Mouse (Mus musculus) hindbrain, embryonic 16.5 days (tissue): ENCODE results near the gene Max. TPM values are rescaled to one million over a fixed set of nuclear protein-coding genes. Genes with fewer than 3 reads are reported as not detected.

ENCODE experiments used
- ATAC-seq: fragments of 200-750 bp; cut with Nextera tagmentation; 2 replicates; pipeline ENCODE4 v1.8.0; 2017; ENCODE audit warnings: moderate TSS enrichment, moderate library complexity
- H3K27ac ChIP-seq: fragments of 300-500 bp; sonication (generic); 2 replicates; pipeline ENCODE4 v1.5.1; 2014; ENCODE audit warnings: low read depth, mild to moderate bottlenecking, control low read depth, low read length, moderate library complexity
- H3K27me3 ChIP-seq: fragments of 300-500 bp; sonication (generic); replicated peaks from 2 replicates; pipeline ENCODE4 v1.6.1; 2014; ENCODE audit warnings: low read length; ENCODE audit not compliant: control insufficient read depth, insufficient read depth
- H3K36me3 ChIP-seq: fragments of 300-500 bp; sonication (generic); 2 replicates; pipeline ENCODE4 v1.6.1; 2014; ENCODE audit warnings: mild to moderate bottlenecking, low read length, moderate library complexity, mixed read lengths; ENCODE audit not compliant: control insufficient read depth, insufficient read depth
- H3K4me1 ChIP-seq: fragments of 300-500 bp; sonication (generic); 2 replicates; pipeline ENCODE4 v1.6.1; 2014; ENCODE audit warnings: low read depth, low read length; ENCODE audit not compliant: control insufficient read depth, insufficient read depth
- H3K4me2 ChIP-seq: fragments of 300-500 bp; sonication (generic); 2 replicates; pipeline ENCODE4 v1.6.1; 2014; ENCODE audit warnings: mild to moderate bottlenecking, low read length, control low read depth, moderate library complexity
- H3K4me3 ChIP-seq: fragments of 300-500 bp; sonication (generic); 2 replicates; pipeline ENCODE4 v1.5.1; 2014; ENCODE audit warnings: mild to moderate bottlenecking, low read length, control low read depth, moderate library complexity
- H3K9ac ChIP-seq: fragments of 300-500 bp; sonication (generic); 2 replicates; pipeline ENCODE4 v1.6.1; 2014; ENCODE audit warnings: low read depth, mild to moderate bottlenecking, control low read depth, low read length, moderate library complexity
- H3K9me3 ChIP-seq: fragments of 300-500 bp; sonication (generic); 2 replicates; pipeline ENCODE4 v1.6.1; 2014; ENCODE audit warnings: mild to moderate bottlenecking, low read length, moderate library complexity; ENCODE audit not compliant: control insufficient read depth
- WGBS: fragments of 180-500 bp; shearing (Covaris S2); extraction: QIAGEN DNeasy Blood & Tissue Kit; methylation state at CpG from one replicate; pipeline ENCODE4 v1.1.7; 2014; 5-methylcytosine and 5-hydroxymethylcytosine counted together
- polyA plus RNA-seq: library from polyadenylated mRNA; unstranded; fragments of >200 nt; fragmentation: Nextera tagmentation; extraction: Ambion mirVana; gene quantifications from 2 replicates; pipeline ENCODE4 v1.2.1, GENCODE M21; 2015

Gene Max
- polyA plus RNA-seq, 1 experiment from 2014 or later, result 17.0 TPM

DNA sequence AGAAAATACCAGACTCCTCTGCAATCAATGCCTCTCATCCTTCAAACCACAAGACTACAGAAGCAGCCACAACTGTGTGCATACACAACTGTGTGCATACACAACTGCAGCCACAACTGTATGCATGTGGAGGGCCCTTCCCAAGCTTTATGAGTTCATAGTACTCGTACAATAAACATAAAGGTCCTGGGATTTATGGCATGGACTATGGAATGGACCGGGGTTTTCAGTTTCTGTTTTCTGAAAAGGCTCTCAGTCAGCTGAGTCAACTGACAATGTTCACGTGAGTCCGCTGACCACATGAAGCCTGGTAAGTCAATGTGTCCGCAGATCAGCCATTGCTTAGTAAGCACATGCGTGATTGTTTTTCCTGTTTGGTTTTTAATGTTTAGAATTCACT lies 18.5 kb downstream of the Max start:
- no peak for ATAC-seq
- no peaks in the 10 kb centered on the region for H3K27me3 ChIP-seq
- no peaks in the 10 kb centered on the region for H3K9me3 ChIP-seq
- H3K4me1 ChIP-seq, result no peaks in the 10 kb centered on the region
- no peak overlapping the region for H3K4me2 ChIP-seq
- H3K27ac ChIP-seq, result no peak overlapping the region
- no peak overlapping the region for H3K9ac ChIP-seq
- H3K36me3 ChIP-seq, result peaks cover 47% of the 10 kb centered on the region
- WGBS, result 87% methylated on average over 6 of the region's 6 CpGs
- H3K4me3 ChIP-seq, result no peak overlapping the region

DNA sequence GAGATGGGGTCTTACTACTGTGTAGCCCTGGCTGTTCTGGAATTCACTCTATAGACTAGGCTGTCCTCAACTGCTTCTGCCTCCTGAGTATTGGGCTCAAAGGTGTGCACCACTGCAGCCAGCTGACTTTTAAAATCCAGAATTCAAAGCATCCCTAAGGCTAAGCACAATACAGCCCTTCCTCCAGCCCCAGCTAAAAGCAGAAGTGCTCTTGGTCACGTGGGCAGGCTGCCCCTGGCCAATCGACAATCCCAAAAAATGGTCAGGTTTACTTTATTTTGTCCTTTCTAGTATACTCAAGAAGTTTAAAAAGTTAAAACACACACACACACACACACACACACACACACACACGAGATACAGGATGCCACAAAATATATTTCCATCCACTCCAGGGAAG lies 19.0 kb downstream of the Max start:
- no peaks in the 10 kb centered on the region for H3K27me3 ChIP-seq
- H3K4me1 ChIP-seq, result no peaks in the 10 kb centered on the region
- no peak overlapping the region for H3K4me3 ChIP-seq
- no peak overlapping the region for H3K27ac ChIP-seq
- 88% methylated on average over 3 of the region's 3 CpGs for WGBS
- no peak overlapping the region for H3K9ac ChIP-seq
- H3K9me3 ChIP-seq, result no peaks in the 10 kb centered on the region
- ATAC-seq, result no peak
- H3K4me2 ChIP-seq, result no peak overlapping the region
- peaks cover 47% of the 10 kb centered on the region for H3K36me3 ChIP-seq

DNA sequence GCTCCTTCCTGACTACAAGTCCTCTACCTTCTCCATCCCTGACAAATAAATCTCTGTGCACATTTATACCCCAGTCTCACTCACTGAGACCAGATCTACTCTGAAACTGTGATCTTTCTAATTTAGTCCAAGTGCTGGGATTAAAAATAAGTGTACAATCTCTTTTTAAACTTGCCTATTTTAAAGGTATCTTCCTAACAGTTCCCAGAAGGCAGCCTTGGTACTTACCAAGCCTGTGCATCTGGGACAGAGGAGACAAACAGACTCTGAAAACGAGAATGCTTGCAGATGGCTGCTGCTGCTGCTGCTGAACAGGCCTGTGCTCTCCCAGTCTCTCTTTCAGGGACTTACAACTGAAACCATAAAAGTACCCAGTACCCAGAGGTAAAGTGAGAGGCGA lies 19.5 kb downstream of the Max start:
- 78% methylated on average over 2 of the region's 2 CpGs for WGBS
- Histone ChIP-seq H3K4me3 (no peak overlapping the region), H3K27me3 (no peaks in the 10 kb centered on the region)

DNA sequence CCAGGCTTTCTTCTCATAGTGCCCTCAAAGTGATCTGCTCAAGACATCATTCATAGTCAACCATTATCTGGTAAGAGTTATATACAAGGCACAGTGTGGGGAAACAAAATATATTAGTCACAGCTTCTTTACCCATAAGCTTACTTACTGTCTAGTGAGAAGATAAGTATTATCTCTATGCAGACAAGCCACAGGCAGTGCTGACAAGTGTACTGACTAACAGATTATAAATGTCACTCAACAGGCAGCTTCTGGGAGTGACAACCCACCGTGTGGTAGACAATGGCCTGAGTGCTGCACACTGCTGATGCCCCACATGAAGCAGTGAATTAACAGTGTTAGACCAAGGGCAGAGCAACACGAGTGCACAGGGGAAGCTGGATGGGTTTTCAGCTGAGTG lies 20.5 kb downstream of the Max start:
- no peaks in the 10 kb centered on the region for H3K27me3 ChIP-seq
- no peak overlapping the region for H3K4me2 ChIP-seq
- no peaks in the 10 kb centered on the region for H3K4me1 ChIP-seq
- no peak for ATAC-seq
- no peaks in the 10 kb centered on the region for H3K9me3 ChIP-seq
- H3K9ac ChIP-seq, result no peak overlapping the region
- H3K27ac ChIP-seq, result no peak overlapping the region
- no peak overlapping the region for H3K4me3 ChIP-seq
- peaks cover 45% of the 10 kb centered on the region for H3K36me3 ChIP-seq
- WGBS, result 59% methylated on average over 2 of the region's 2 CpGs

More for the DNA sequence above, 19.5 kb downstream of the Max start:
- H3K4me2 ChIP-seq, result no peak overlapping the region
- H3K9me3 ChIP-seq, result no peaks in the 10 kb centered on the region
- H3K9ac ChIP-seq, result no peak overlapping the region
- H3K27ac ChIP-seq, result no peak overlapping the region
- no peak for ATAC-seq
- H3K4me1 ChIP-seq, result no peaks in the 10 kb centered on the region
- H3K36me3 ChIP-seq, result peaks cover 44% of the 10 kb centered on the region

DNA sequence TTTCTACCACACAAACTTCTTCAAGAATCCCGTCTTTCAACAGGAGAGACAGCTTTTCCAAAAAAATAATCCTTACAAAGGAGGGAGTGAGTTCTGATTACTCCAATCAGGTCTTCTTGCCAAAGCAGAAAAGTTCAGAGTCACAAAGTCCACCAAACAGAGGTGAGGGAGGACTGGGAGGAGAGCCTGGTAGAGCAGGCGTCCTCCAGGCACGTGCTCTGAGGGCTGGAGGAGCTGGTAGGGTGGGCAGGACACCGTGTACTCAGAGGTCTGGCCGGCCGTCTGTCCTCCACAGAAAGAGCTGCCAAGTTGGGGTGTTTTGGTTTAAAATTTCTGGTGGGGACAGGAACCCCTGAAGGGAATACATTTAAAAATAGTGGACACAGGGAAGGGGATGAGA lies 24.0 kb downstream of the Max start:
- Histone ChIP-seq H3K27me3 (no peaks in the 10 kb centered on the region), H3K27ac (no peak overlapping the region), H3K4me1 (no peaks in the 10 kb centered on the region), H3K4me3 (no peak overlapping the region), H3K36me3 (peaks cover 37% of the 10 kb centered on the region), H3K9ac (no peak overlapping the region), H3K9me3 (no peaks in the 10 kb centered on the region), H3K4me2 (no peak overlapping the region)
- WGBS, result 94% methylated on average over 6 of the region's 6 CpGs
- no peak for ATAC-seq

DNA sequence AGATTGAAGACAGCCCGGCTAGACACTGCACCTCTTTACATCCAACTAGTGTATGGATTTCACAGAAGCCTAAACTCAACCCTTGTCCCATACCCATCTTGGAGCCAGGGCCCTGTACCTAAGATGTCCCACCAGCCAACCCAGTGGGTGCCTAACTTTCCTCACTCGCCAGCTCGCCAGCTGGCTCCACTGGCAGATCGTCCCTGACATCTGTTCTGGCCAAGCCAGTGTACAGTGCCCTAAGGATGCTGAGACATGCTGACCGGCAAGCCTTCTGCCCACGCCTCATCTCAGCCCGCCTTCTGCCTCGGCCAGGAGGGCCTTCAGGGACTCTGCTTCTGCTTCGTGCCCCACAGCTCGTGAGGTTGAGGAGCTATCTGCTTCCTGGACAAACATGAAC lies 25.8 kb downstream of the Max start:
- H3K9ac ChIP-seq, result no peak overlapping the region
- no peaks in the 10 kb centered on the region for H3K4me1 ChIP-seq
- no peak overlapping the region for H3K4me3 ChIP-seq
- WGBS, result 87% methylated on average over 10 of the region's 10 CpGs
- no peak overlapping the region for H3K27ac ChIP-seq
- no peaks in the 10 kb centered on the region for H3K9me3 ChIP-seq
- no peaks in the 10 kb centered on the region for H3K27me3 ChIP-seq
- no peak overlapping the region for H3K4me2 ChIP-seq
- ATAC-seq, result no peak
- H3K36me3 ChIP-seq, result peaks cover 33% of the 10 kb centered on the region

DNA sequence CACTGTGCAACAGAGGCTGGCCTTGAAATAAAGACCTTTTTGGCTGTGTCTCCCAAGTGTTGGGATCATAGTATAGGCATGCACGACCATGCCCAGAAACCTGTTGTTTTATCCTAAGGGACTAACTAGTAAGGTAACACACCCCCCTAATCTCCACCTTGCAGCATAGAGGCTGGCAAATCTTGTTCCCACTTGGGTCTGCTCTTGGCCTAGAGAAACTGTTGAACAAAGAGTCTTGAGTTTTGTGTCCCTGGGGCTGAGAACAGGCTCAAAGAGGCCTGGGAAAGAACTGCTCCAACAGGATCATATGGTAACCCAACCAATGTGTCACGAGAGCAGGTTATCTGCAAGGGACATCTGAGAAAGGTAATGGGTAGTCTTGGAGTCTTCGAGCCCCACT lies 27.6 kb downstream of the Max start:
- Histone ChIP-seq H3K4me2 (no peak overlapping the region), H3K9me3 (no peaks in the 10 kb centered on the region), H3K27me3 (no peaks in the 10 kb centered on the region), H3K4me1 (no peaks in the 10 kb centered on the region), H3K9ac (no peak overlapping the region), H3K27ac (no peak overlapping the region), H3K36me3 (peaks cover 22% of the 10 kb centered on the region), H3K4me3 (no peak overlapping the region)
- ATAC-seq, result no peak
- 97% methylated on average over 3 of the region's 3 CpGs for WGBS

DNA sequence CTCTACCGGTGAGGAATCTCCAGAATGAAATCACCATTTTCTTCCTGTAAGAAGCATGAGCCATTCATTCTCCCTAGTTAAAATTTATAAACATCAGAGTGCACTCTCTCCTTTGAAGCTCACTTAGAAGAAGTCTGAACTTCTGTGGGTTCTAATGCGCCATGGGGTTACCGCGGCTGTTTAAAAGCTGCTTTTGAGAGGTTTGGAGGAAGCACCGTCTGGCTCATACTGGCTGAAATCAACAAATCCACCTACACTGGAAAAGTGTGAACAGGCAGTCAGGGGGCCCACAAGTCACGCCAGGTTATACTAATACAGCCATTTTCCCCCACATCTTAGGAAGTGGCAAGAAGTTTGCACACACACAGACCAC lies 29.3 kb downstream of the Max start:
- Histone ChIP-seq H3K4me3 (no peak overlapping the region), H3K27ac (no peak overlapping the region; the same call in 1 of the 2 replicates), H3K9ac (no peak overlapping the region), H3K4me2 (no peak overlapping the region), H3K27me3 (no peaks in the 10 kb centered on the region), H3K9me3 (no peaks in the 10 kb centered on the region), H3K36me3 (peaks cover 11% of the 10 kb centered on the region), H3K4me1 (no peaks in the 10 kb centered on the region)
- no peak for ATAC-seq
- 84% methylated on average over 6 of the region's 6 CpGs for WGBS

DNA sequence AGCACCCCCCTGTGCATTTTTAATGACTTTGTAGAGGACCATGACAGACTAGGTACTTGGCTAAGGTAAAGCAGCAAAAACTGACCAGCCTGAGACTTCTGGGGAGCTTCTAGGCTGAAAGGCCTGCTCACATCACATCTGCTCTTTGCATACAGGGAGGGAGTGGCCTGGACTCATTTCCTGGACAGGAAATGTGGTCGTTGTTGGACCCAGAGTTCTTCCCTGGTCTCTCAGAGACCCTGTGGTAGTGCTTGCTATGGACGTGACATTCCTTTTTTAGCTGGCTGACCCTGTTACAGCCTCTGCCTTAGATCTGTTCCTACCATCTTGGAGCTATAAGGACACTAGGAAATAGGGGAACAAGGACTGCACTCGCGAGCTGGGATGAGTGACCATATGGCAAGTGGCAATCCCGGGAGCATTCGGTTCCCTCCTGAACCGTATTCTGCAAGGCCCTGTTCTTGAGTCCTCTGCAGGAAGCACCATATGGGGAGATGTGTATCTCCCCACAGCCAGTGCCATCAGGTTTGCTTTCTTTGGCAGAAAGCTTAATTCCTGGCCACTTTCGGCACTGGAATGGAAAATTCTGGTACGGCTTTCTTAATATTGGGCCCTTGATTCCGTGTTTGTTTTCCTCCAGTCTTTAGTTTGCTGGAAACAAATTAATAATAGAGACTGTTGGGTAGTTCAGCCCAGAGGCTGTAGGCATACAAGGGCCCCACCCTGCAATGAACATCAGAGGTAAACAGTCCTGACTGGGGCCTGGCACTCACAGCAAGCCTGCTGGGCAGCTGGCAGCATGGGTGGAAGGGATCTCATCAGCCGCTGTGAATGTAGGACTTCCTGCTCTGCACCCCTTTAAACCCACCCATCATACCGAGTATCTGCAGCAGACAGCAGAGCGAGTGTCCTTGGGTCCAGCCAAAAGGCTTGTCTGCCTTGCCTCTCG lies 30.0 kb downstream of the Max start:
- Histone ChIP-seq H3K27me3 (no peaks in the 10 kb centered on the region), H3K4me2 (no peak overlapping the region), H3K27ac (peak overlapping the region; percentile 32; the same call in 1 of the 2 replicates), H3K9ac (no peak overlapping the region), H3K9me3 (no peaks in the 10 kb centered on the region), H3K4me1 (no peaks in the 10 kb centered on the region), H3K36me3 (peaks cover 8% of the 10 kb centered on the region), H3K4me3 (no peak overlapping the region)
- WGBS, result 77% methylated on average over 14 of the region's 14 CpGs
- peak; percentile 71 for ATAC-seq
